Mouse (Mus musculus) liver, embryonic 14.5 days (tissue): ENCODE data around the gene Sec23b.

Experiments used
- CTCF ChIP-seq: IDR thresholded peaks from 2 replicates; pipeline ENCODE4 v1.5.1; 2016; ENCODE audit warnings: antibody characterized with exemption, low read depth, control low read depth
- EP300 ChIP-seq: IDR thresholded peaks from 2 replicates; pipeline ENCODE4 v1.6.1; 2016; ENCODE audit warnings: antibody characterized with exemption, low read depth

DNA sequence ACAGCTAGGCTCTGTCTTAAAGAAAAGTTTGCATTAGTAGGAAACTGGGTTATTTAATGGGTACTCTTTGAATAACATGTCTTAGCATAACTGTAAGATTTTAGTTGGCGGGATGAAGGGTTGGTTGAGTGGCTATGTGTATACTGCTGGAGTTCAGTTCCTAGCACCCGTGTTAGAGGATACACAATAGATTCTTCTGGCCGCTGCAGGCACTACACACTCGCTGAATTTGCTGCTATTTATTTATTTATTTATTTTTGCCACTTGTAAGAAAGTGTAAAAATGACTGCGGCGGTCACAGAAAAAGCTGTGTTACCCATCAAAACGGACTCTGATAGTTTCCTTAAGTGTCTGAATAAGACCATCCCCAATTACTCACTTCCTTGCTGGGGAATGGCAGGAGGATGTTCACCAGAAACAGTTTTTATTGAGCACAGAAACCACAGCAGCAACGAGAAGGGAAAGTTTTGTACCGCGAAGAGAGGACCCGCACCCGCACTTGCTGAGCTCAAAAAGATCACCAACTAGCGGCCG is 676 bp upstream of the Sec23b start:
- TF ChIP-seq CTCF: no peak
- no peak for TF ChIP-seq EP300
